Mouse (Mus musculus) lung, postnatal 36 days (tissue): ENCODE measurements around the gene Unc13d.
"Not testable (repeated sequence)": the region's sequence is repeated elsewhere in the genome, so short reads cannot be mapped to it uniquely, and the experiment has no call there.

Experiments used
- DNase-seq: peaks from one replicate; pipeline ENCODE4 v3.0.0; 2022; ENCODE audit warnings: mixed read lengths

Gene Unc13d

GRCm38 (mm10) chr11:116099462-116099861 is 21.7 kb upstream of the Unc13d start:
- DNase-seq = no peak

GRCm38 (mm10) chr11:116098711-116099460 is 21.1 kb upstream of the Unc13d start:
- no peak for DNase-seq

GRCm38 (mm10) chr11:116096213-116097108 is 18.7 kb upstream of the Unc13d start:
- peak; percentile 45 for DNase-seq

DNA sequence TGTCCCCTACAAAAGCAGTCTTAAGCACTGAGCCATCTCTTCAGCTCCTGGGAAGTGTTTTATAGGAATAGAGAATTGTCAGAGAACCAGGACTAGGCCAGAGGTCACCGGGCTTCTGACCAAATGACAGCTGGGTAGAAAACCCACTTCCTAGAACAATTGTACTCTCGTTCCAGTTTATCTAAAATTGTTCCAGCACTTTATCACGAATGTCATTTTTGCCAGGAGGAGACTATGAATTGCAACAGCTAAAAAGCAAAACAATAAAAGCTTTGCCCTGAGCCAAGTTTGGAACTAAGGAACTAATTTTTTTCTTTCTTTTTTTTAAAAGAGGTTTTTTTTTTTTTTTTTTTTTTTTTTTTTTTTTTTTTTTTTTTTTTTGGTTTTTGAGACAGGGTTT is 17.8 kb upstream of the Unc13d start:
- peak; percentile 83 for DNase-seq

DNA sequence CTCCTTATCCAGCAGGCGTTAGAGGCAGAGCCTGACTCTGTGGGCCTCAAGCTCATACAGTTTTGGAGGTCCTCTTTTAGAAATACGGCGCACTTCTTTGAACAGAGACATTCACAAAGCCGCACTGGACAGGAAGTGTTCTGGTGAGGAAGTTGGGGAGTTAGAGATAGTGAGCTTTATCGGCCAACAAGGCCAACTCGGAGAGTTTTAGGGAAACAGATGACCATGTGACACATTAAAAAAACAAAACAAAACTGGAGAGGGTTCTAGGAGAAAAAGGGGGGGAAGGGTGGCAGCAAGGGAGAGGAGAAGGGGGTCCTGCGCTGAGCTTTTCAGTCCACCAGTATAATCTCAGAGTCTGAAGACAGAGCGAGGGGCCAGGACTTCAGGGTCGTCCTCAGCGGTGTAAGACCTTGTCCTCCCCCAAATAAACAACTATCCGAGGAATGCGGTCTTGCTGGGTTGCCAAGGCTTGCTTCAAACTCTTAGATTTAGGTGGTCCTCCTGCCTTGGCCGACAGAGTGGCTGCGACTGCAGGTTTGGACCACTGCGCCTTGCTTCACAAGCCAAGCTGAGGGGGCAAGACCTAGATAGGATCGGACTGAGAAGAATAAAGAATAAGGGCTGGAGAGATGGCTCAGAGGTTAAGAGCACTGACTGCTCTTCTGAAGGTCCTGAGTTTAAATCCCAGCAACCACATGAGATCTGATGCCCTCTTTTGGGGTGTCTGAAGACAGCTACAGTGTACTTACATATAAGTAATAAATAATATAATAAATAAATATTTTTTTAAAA is 16.2 kb upstream of the Unc13d start:
- DNase-seq = peak; percentile 49

GRCm38 (mm10) chr11:116092959-116093358 is 15.2 kb upstream of the Unc13d start:
- DNase-seq = not testable (repeated sequence)

GRCm38 (mm10) chr11:116091591-116091990 is 13.8 kb upstream of the Unc13d start:
- DNase-seq = no peak

- no peak for DNase-seq
Measured at GRCm38 (mm10) chr11:116089545-116089944, 11.8 kb upstream of the Unc13d start.

- peak; percentile 71 for DNase-seq
Measured at GRCm38 (mm10) chr11:116088741-116089394, 11.1 kb upstream of the Unc13d start.

DNA sequence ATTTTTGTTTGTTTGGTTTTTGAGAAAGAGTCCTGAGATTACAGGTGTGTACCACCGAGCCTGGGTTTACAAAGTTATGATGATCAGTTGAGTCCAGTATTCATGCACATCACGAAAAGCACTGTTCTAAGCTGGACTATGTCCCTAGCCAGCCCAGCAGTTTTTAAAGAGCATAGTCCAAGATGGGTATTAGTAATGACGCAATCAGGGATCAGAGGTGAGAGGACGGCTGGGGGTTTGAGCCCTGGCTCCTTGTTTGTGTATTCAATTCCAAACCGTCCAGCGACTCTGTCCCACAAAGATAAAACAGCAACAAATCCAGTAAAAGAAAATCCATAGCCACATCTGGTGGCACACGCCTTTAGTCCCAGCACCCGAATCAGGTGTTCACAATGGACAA is 10.4 kb upstream of the Unc13d start:
- DNase-seq = no peak

DNA sequence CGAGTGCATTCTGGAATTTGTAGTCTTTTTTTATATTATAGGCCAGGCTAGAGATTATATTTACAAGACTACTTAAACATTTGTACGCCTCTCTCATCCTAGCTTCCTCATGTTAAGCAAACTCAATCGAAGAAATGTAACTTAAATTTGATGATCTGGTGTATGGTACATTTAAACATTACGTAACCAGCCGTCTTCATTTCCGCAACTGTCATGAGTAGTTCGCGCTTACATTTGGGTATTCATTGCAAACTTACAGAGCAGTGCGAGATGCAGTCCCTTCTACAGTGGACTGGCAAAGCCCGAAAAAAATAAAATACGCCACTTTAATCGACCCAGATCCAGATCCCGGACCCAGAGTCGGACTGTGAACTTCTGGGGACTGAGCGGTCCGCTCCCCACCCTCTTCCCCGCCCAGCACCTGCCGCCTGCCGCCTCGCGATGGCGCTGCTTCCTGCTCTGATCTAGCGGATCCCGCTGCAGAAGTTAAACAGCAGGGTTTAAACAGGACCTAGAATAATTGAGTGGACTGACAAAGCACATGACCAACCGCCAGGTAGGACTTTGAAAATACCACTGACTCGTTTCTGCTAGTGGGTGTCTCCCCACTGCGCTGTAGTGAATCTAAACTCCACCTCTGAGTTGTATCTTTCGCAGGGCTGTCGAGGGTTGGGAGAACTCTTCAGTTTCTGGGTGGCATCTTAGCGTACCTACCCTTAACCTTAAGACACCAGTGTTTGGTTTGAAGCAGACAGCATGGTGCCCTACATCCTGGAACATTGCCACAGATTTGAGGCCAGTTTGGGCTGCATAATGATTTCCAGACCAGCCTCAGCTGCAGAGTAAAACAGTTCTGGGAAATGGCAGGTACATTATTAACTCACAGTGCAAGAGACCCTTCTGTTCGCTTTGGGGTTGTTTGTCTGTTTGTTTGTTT is 9.7 kb upstream of the Unc13d start:
- DNase-seq = peak; percentile 94

DNA sequence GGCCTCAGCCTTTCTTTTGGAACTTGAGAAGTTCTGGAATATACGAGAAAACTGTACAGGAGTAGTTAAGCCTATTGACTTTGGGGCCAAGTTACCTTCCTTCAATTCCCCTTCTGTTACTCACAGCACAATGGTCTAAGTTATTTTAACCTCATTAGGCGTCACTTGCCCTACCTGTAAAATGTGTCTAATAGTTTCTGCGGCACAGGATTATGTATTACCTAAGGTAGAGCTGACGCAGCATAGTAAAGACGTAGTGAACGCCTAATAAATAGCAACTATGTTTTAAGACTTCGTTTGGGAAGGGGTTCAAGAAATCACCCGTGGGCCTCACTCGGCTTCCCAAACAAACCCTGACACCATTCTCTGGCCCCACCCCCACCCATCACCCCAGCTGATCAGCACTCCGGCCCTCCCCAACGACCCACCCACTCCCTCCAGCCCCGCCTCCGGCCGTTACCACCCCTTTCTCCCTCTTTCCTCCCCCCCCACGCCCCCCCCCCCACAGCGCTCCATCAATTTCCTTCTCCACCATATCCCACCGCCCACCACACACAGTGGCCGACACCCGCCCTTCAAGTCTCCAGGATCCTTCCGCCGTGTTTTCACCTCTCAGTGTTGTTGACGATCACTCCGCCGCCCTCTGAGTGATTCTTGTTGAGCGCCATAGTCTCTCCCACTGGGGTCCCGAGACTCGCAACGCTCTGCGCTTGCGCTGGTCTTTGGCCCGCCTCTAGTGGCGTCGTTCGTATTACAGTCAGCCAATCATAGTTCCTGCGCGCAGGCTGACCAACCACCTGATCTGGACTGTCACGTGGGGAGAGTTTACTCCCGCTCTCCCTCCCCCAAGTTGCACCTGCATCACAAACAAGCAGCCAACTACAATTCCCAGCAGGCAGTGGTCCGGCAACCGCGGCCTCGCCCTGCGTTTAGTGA is 8.8 kb upstream of the Unc13d start, which contains the start of gene Wbp2:
Gene Wbp2 (minus strand): TSS at position 738 of the 936 bp plus-strand sequence.
- peak; percentile 100 for DNase-seq

GRCm38 (mm10) chr11:116084166-116084565 is 6.4 kb upstream of the Unc13d start:
- peak; percentile 43 for DNase-seq

- no peak for DNase-seq
Measured at GRCm38 (mm10) chr11:116083096-116083672, 5.4 kb upstream of the Unc13d start.

- peak; percentile 84 for DNase-seq
Measured at GRCm38 (mm10) chr11:116081081-116081480, 3.3 kb upstream of the Unc13d start.

GRCm38 (mm10) chr11:116079511-116079910 is 1.8 kb upstream of the Unc13d start:
- no peak for DNase-seq

DNA sequence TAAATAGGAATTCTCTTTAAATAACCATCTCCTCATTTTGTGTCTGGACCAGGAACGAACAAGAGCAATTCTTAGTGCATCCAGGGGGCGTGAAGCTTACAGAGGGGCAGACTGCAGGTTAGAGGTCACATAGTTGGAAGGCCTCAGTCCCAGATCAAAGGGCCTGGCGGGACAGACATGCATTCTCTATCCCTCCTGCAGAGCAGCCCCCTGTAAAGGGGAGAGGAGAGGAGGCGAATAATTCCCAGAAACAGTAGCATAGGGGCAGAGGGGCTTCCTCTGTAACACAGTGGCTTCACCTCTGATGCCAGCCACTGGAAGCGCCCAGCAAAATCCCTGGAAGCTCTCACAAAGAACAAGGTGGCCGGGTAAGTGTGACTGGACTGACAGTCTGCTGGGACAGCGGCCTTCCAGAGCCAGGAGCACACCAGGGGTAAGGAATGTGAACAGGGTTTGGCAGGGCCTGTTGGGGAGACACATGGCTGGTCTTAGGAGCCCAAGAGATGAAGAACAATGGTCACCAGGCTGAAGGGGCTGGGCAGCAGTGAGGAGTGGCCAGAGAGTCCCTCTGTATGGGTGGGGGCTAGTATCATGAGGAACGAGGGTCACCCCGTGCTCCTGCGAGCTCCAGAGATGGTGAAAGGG is 1.0 kb upstream of the Unc13d start:
- no peak for DNase-seq

DNA sequence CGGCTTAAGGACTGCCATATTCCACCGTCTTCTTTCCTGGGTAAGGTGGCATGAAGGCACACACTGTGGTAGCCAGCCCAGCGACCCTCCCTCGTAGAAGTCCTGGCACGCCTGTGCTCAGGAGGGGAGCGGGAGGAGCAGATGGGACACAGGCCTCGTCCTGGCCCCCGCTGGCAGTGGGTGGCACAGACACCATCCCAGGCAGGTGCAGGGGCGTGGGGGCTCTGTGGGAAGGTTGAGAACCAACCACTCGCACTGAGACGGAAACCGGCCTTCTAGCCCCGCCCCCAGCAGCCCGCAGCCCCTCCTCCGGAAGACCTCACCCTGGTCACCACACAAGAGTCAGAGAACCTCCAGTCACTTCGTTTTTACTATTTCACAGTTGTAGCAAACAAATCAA is 460 bp upstream of the Unc13d start:
- DNase-seq = peak; percentile 88

- DNase-seq = peak; percentile 28
Measured at GRCm38 (mm10) chr11:116076836-116077235, 925 bp downstream of the Unc13d start.
